Mouse (Mus musculus) megakaryocyte progenitor cell, adult 5-6 weeks (primary cell): ENCODE results near the gene Arl9. TPM values are rescaled to one million over a fixed set of nuclear protein-coding genes. Genes with fewer than 3 reads are reported as not detected.
A peak's percentile ranks its signal among the peaks of the same experiment; 100 is the strongest.
"Not testable (repeated sequence)": the region's sequence is repeated elsewhere in the genome, so short reads cannot be mapped to it uniquely, and the experiment has no call there.

Experiments
- ATAC-seq: replicated peaks from 2 replicates; pipeline ENCODE4 v1.8.0; 2016; ENCODE audit warnings: mild to moderate bottlenecking, moderate TSS enrichment, inconsistent platforms; ENCODE audit not compliant: poor library complexity
- total RNA-seq, 2 experiments: library from RNA; stranded (forward) in 1 of 2; stranded (reverse) in 1 of 2; fragments of 157-497, 149-512 nt in 1 of 2; fragments of 200-1000 nt in 1 of 2; gene quantifications; 2 replicates each; pipeline versions ENCODE4 v1.2.3 to v1.2.4; 2015 to 2017

The Arl9 gene
- total RNA-seq (2015), result 1.3 and 1.9 TPM in 2 replicates
- not detected in 2 replicates for total RNA-seq (2017)

GRCm38 (mm10) chr5:77004051-77004821 lies at the start of gene Arl9:
Gene Arl9, plus strand, starts transcription at chr5:77004055.
- ATAC-seq, result no peak

- ATAC-seq, result no peak
Observed at GRCm38 (mm10) chr5:76954271-76954900, 49.5 kb upstream of the Arl9 start.

GRCm38 (mm10) chr5:76955474-76955873 lies 48.4 kb upstream of the Arl9 start:
- no peak for ATAC-seq

- ATAC-seq, result peak; percentile 77
Observed at GRCm38 (mm10) chr5:76957954-76958353, 45.9 kb upstream of the Arl9 start.

- no peak for ATAC-seq
Observed at GRCm38 (mm10) chr5:76959587-76959986, 44.3 kb upstream of the Arl9 start.

- no peak for ATAC-seq
Observed at GRCm38 (mm10) chr5:76962545-76962944, 41.3 kb upstream of the Arl9 start.

- ATAC-seq, result 0 out of 2 replicates have a peak, but pooled peaks have one; percentile 29
Observed at GRCm38 (mm10) chr5:76964651-76965050, 39.2 kb upstream of the Arl9 start.

GRCm38 (mm10) chr5:76969250-76969649 lies 34.6 kb upstream of the Arl9 start:
- ATAC-seq, result no peak

- ATAC-seq, result not testable (repeated sequence)
Observed at GRCm38 (mm10) chr5:76971115-76971514, 32.7 kb upstream of the Arl9 start.

GRCm38 (mm10) chr5:76973488-76973887 lies 30.4 kb upstream of the Arl9 start:
- peak; percentile 32; the same call in 1 of the 2 replicates for ATAC-seq

- 0 out of 2 replicates have a peak, but pooled peaks have one; percentile 5 for ATAC-seq
Observed at GRCm38 (mm10) chr5:76974207-76974553, 29.7 kb upstream of the Arl9 start.

GRCm38 (mm10) chr5:76974554-76975285 lies 29.1 kb upstream of the Arl9 start, which contains the start of gene Srp72:
Gene Srp72, plus strand, starts transcription at chr5:76974683.
- ATAC-seq, result peak; percentile 96

GRCm38 (mm10) chr5:76975736-76976135 lies 28.1 kb upstream of the Arl9 start:
- ATAC-seq, result no peak

- ATAC-seq, result peak; percentile 60
Observed at GRCm38 (mm10) chr5:76984015-76984414, 19.8 kb upstream of the Arl9 start.

GRCm38 (mm10) chr5:76990789-76991188 lies 13.1 kb upstream of the Arl9 start:
- peak; percentile 76 for ATAC-seq

- ATAC-seq, result peak; percentile 73
Observed at GRCm38 (mm10) chr5:76993174-76993814, 10.6 kb upstream of the Arl9 start.

- ATAC-seq, result peak; percentile 70
Observed at GRCm38 (mm10) chr5:76998416-76998815, 5.4 kb upstream of the Arl9 start.

- ATAC-seq, result no peak
Observed at GRCm38 (mm10) chr5:77001192-77001591, 2.7 kb upstream of the Arl9 start.

GRCm38 (mm10) chr5:77010352-77010751 lies 6.5 kb downstream of the Arl9 start:
- ATAC-seq, result no peak

- ATAC-seq, result peak; percentile 48; the same call in 1 of the 2 replicates
Observed at GRCm38 (mm10) chr5:77011082-77011481, 7.2 kb downstream of the Arl9 start.

GRCm38 (mm10) chr5:77013171-77013570 lies 9.3 kb downstream of the Arl9 start:
- peak; percentile 72 for ATAC-seq
